Mouse (Mus musculus): ENCODE measurements at regions not wholly inside any gene's neighbourhood (a gene's known extent, or its start where the extent isn't known, plus 50 kb on each side); places are given as distances from the start of the nearest gene placed in this dataset.

GRCm38 (mm10) chrX:31170786-31171185 is 53.3 kb downstream of the Btbd35f29 start:
- peak; percentile 85 for DNase-seq

GRCm38 (mm10) chrX:31175549-31175948 is 58.1 kb downstream of the Btbd35f29 start:
- peak; percentile 79 for DNase-seq

- DNase-seq = peak; percentile 86
These were observed 58.7 kb downstream of the Btbd35f29 start for GRCm38 (mm10) chrX:31176137-31176536.

Data from heart, adult 11 months (tissue).